Mouse (Mus musculus) liver, adult 10 weeks (tissue): ENCODE measurements around the gene Olfr699. TPM values are rescaled to one million over a fixed set of nuclear protein-coding genes. Genes with fewer than 3 reads are reported as not detected.

ENCODE experiments used
- polyA plus RNA-seq: library from polyadenylated mRNA; stranded (reverse); fragments of 350-450 nt; fragmentation: Illumina TruSeq; extraction: RNeasy Lipid Tissue Mini Kit (QIAGEN cat#74804); gene quantifications from one replicate; pipeline ENCODE4 v1.2.3, GENCODE M21; 2014; ENCODE audit warnings: low read depth, low replicate concordance

The Olfr699 gene
- not detected for polyA plus RNA-seq

DNA sequence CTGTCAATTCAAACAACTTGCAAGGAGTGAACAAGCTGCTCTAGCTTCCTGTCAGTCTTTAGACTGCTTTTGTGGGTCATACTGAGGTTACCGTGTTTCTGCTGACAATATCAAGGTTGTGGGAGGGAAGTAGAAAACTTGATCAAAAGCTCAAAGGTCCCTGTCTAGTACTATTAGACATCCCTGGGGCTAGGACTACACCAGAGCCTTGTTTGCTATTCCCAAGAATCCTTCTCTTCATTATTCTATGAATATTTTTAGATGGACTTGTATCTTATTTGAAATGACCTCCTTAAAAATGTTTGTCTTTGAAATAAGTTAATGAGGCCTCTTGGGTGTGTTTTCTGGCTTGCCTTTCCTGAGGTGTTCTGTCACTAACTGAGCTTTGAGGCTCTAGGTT is at the start of gene Olfr699:
Gene Olfr699, minus strand, starts transcription at position 101 of the 400 bp plus-strand sequence.

DNA sequence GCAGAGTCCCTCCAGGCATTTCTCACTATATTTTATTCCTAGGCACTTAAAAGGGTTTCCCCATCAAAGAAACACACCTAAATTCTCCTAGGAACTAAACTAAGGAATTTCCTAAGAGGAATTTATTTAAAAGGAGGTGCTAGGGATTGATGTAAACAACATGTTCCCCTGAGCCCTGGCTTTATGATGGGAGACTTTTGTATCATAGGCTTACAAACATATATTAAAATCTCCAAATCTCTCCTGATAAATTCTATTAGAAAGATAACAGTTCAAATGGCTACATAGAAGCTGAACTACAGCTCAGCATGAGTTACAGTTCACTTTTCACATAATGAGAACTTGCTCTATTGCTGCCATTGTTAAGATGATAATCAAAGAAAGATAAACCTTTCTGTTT is 40.8 kb upstream of the Olfr699 start, which contains the start of gene Olfr702:
Gene Olfr702, minus strand, starts transcription at position 101 of the 400 bp plus-strand sequence.

GRCm38 (mm10) chr7:106813829-106814228 is 20.8 kb upstream of the Olfr699 start, which contains the start of gene Olfr701:
Gene Olfr701 (plus strand): TSS chr7:106814129.

DNA sequence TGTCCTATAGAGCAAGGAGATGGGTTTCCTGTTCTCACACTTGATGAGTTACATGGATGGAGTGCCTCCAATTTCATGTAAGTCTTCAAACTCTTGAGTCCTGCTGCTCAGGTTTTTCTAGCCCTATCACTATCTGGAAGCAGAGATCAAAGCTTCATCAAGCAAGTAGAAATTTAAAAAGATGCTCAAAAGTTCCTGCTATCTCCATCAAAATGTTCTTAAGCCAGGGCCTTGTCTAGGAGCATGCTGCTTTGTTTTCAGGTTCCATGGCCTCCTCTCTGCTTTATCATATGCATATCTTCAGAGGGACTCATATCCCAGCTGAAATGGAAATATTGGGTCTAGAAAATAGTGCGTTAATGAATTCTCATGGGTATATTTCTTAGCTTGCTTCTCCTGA is 15.7 kb upstream of the Olfr699 start, which contains the start of gene Olfr700:
Gene Olfr700, minus strand, starts transcription at position 101 of the 400 bp plus-strand sequence.

DNA sequence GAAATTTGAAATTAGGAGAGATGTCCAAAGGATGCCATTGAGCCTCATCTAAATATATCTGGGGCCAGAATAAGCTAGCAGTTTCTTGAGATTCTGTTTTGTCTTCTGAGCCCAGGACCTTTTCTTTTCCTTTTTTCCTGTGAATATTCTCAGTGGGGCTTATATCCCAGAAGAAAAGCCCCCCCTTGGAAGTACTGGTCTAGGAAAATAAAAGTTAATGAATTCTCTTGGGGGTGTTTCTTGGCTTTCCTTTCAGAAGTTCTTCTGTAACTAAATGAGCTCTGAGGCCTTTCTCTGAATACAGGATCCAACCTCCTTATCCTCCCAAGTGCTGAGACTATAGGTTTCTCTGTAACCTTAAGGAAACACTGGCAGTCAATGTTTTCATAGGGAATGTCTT is 37.7 kb downstream of the Olfr699 start, which contains the start of gene Olfr698:
Gene Olfr698, minus strand, starts transcription at position 101 of the 400 bp plus-strand sequence.

GRCm38 (mm10) chr7:106742343-106742742 is 50.7 kb downstream of the Olfr699 start, which contains the start of gene Olfr697:
Gene Olfr697 (minus strand): TSS chr7:106742443.

Other genes with a start within 250 kb of the Olfr699 start
- gene Olfr693, start 112.6 kb downstream of the Olfr699 start, polyA plus RNA-seq: not detected
- gene Olfr694, start 101.4 kb downstream of the Olfr699 start, polyA plus RNA-seq: not detected
- gene Olfr695, start 76.8 kb downstream of the Olfr699 start, polyA plus RNA-seq: not detected
- not detected for gene Olfr697, start 50.8 kb downstream of the Olfr699 start, polyA plus RNA-seq
- not detected for gene Olfr698, start 37.8 kb downstream of the Olfr699 start, polyA plus RNA-seq
- gene Olfr700, start 15.6 kb upstream of the Olfr699 start, polyA plus RNA-seq: not detected
- gene Olfr701, start 20.9 kb upstream of the Olfr699 start, polyA plus RNA-seq: not detected
- gene Olfr702, start 40.7 kb upstream of the Olfr699 start, polyA plus RNA-seq: not detected
- gene Olfr703, start 50.2 kb upstream of the Olfr699 start, polyA plus RNA-seq: not detected
- not detected for gene Olfr704, start 70.0 kb upstream of the Olfr699 start, polyA plus RNA-seq
- gene Olfr705, start 83.7 kb upstream of the Olfr699 start, polyA plus RNA-seq: not detected
- not detected for gene Olfr706, start 95.0 kb upstream of the Olfr699 start, polyA plus RNA-seq
- not detected for gene Olfr707, start 108.0 kb upstream of the Olfr699 start, polyA plus RNA-seq
- not detected for gene Olfr1532-ps1, start 114.8 kb upstream of the Olfr699 start, polyA plus RNA-seq
- gene Olfr709-ps1, start 139.0 kb upstream of the Olfr699 start, polyA plus RNA-seq: not detected
- not detected for gene Olfr710, start 155.1 kb upstream of the Olfr699 start, polyA plus RNA-seq
- not detected for gene Olfr6, start 170.7 kb upstream of the Olfr699 start, polyA plus RNA-seq
- not detected for gene Olfr711, start 182.3 kb upstream of the Olfr699 start, polyA plus RNA-seq
- gene Olfr2, start 212.9 kb upstream of the Olfr699 start, polyA plus RNA-seq: not detected
- not detected for gene Olfr713, start 238.0 kb upstream of the Olfr699 start, polyA plus RNA-seq